Mouse (Mus musculus) embryo, embryonic 10.5 days (tissue): ENCODE data around the gene Aloxe3.

ENCODE experiments used
- DNase-seq: peaks from one replicate; pipeline ENCODE4 v3.0.0-alpha.2; 2015; ENCODE audit warnings: low spot score

Aloxe3 gene

DNA sequence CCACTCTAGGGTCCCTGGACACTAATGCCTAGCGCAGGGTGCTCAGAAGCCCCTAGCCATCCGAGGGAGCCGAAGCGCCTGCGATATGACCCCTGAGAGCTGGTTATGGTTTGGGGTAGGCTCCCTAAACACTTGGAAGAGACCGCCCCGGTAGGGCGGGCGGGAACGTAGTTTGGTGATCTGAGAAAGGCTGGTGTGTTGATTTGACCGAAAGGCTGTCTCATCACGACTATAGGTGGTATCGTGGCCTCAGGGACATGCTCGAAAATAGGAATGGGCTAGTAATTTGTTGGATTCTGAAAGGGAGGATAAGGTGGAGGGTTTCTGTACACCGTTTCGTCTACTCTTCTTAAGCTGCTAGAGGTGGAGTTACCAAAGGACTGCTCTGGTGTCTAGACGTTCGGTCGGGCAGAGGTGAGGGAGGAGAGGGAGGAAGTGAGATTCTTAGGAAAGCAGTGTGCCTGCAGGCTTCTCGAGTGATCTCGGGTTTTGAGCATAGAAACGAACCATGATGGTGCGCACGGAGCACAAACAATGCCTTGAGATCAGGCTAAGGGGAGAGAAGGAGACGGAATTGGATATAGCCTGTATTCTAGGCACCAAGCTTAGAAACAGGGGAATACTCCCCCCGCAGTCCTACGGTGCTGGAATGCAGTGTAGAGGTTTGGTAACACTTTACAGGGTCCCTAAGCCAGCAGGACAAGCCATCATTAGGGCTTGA is 30.0 kb upstream of the Aloxe3 start:
- DNase-seq, result peak; percentile 34

DNA sequence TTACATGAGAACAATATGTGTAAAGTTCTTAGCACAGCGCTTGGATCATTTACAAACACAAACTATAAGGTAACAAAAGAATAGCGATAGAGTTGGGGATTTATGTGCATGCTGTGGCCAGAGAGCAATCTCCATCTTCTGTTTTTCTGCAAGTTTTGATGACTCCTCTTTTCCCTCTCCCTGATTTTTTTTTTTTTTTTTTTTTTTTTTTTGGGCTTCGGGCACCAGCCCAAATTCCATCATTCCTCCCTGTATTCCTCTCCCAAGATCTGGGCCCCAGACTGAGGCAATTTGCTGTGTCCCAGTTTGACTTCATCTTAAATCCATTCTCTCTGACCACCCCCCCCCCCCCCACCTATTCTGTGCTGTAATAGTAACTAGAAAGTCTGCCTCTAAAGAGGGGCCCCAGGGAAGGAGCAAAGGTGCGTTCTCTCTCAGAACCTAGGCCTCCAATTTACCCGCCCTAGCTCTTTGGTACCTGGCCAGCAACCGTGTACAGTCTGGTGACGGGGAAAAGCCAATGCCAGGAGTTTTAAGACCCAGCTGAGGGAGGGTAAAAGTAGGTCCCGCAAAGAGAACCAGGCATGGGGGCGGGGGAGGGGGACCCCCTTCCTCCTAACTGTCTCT is 29.2 kb upstream of the Aloxe3 start:
- no peak for DNase-seq

DNA sequence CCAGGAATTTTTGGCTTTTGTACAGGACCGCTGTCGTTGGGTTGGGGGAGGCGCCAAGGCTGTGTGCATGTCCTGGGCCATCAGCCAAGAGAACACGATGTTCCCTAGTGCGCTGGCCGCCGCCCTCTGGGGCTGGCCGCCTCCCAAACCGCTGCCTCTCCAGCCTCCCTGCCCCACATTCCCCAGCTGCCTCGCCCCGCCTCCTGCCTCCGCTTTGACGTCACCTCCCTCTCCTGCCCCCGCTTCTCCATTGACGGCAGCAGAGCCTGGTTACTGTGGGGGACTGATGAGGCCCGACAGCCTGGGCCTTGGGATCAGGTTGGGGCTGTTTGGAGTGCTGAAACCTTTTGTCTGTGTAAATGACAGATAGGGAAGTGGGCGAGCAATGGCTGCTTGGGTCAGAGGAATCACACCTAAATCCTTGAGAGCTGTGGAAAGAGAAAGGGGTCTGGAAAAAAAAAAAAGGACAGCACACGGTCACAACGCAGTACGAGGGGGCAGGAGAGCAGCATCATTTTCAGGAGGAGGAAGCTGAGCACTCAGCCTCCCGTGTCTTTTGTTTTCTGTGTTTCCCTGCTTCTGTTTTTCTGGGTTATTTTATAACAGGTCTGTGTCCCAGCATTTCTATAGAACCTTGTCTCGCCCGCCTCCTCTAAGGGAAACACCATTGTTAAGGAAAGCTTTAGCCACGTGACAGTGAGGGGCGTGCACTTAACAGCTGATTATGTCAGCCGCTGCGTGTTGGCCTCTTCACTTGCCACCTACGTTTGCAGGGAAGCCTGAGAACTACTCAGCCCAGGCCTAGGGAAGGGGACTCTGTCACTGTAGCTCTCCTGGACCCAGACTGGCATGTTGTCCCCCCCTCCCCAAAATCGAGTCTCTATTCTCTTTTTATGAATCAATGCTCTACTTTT is 28.5 kb upstream of the Aloxe3 start:
- peak; percentile 84 for DNase-seq

DNA sequence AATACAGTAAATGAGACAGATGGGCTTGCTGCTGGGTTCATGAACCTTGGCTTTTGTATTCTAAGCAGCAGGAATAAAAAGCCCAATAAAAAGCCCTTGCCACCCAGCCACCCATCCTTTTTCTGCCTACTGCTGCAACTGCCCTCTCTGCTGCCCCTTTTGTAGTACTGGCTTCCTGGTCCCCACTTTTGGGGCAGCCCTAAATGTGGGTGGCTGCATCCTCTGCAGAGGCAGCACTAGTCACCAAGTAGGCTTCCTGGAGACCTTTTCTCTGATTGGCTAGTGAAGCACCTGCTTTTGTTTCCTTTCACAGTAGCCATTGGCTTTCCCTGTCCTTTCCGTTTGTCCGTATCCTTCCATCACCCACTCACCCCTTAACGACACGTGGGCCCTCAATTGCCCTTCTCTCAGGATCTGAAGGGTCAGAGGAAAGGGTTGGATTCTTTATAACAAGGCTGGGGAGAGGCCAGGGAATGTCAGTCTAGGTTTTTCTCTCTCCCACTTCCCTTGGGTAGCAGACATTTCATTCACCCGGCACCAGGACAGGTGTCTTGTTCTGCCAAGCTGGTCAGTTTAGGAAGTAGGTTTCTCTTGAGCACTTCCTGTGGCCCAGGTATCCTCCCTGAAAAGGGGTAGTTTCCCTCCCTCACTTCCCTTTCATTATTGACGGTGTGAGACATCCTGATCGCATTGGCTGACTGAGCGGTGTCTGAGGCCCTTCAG is 27.5 kb upstream of the Aloxe3 start:
- DNase-seq, result no peak

DNA sequence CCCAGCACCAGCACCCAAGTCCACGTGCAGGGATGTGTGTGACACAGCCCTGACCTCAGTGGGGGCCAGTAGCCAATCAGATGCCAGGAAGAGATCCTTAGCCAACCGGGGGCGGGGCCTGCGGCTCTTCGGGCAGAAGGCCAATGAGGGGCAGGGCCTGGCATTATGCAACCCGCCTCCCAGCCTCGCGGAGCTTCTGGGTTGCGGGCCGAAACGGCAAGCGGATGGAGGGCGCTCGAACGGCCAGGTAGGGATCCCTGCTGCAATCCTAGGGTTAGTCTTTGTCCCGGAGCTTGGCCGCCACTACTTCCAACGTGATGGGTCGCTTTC is 27.0 kb upstream of the Aloxe3 start:
- DNase-seq, result peak; percentile 96

DNA sequence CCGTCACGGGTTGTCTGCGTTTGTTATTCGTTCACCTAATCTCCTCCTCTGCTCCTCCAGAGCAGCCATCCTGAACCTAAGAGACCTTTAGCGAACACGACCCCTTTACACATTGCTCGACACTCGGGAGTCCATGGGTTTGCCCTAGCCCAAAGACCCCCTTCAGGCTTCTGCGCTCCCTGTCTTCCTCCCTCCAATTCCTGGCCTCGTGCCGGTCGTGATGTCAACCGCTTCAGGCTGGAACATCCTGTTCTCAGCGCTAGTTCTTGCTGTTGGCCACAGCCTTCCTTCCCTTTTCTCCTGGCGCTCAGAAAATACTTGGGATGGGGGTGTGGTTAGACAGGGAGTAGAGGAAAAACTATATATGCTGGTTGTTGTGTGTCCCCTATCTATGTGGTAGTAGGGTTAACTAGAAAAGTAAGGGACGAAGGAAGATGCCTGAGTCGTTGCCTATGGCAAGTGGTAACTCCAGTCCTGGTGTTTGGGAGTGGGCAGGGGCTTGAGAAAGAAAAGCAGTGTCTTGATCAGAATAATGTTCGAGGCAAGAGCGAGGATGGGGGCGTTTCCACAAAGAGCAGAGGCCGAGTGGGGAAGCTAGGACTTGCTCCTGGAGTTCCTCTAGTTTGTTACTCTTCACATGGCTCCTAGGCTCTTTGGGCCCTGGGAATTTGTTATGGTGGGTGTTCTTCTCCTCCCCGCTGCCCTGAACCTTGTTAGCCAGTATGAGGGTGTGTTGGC is 26.4 kb upstream of the Aloxe3 start:
- peak; percentile 51 for DNase-seq

DNA sequence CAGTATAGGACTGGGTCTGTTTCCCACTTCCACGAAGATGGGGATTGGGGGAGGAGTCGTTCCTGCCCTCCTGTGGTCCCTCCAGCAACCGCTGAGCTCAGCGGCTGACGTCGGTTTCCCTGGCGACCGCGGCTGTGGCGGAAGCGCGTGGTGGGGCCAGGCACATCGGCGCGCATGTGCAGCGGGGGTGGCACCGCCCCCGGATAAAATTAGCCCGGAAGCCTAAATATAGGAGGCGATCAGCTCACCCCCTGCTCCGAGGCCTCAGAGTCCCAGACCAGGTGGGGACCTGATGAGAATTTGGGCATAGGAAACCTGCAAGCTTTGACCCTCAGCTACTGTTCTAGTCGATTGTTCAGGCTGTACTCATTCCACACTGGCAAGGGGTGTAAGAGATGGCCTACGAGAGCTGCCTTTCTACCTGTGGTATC is 25.8 kb upstream of the Aloxe3 start:
- peak; percentile 87 for DNase-seq

DNA sequence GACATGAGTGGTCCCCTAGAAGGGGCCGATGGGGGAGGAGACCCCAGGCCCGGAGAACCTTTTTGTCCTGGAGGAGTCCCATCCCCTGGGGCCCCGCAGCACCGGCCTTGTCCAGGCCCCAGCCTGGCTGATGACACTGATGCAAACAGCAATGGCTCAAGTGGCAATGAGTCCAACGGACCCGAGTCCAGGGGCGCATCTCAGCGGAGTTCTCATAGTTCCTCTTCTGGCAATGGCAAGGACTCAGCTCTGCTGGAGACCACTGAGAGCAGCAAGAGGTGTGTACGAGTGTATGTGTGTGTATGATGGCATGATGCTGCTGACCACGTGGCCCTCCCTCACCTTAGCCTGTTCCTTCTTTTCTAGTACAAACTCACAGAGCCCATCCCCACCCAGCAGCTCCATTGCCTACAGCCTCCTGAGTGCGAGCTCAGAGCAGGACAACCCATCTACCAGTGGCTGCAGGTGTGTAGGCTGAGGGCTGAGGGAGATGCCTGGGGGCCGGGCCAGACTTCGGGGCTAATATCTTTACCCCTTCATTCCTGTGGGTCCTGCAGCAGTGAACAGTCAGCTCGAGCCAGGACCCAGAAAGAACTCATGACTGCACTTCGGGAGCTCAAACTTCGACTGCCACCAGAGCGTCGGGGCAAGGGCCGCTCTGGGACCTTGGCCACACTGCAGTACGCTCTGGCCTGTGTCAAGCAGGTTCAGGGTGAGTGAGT is 24.9 kb upstream of the Aloxe3 start:
- DNase-seq, result no peak

DNA sequence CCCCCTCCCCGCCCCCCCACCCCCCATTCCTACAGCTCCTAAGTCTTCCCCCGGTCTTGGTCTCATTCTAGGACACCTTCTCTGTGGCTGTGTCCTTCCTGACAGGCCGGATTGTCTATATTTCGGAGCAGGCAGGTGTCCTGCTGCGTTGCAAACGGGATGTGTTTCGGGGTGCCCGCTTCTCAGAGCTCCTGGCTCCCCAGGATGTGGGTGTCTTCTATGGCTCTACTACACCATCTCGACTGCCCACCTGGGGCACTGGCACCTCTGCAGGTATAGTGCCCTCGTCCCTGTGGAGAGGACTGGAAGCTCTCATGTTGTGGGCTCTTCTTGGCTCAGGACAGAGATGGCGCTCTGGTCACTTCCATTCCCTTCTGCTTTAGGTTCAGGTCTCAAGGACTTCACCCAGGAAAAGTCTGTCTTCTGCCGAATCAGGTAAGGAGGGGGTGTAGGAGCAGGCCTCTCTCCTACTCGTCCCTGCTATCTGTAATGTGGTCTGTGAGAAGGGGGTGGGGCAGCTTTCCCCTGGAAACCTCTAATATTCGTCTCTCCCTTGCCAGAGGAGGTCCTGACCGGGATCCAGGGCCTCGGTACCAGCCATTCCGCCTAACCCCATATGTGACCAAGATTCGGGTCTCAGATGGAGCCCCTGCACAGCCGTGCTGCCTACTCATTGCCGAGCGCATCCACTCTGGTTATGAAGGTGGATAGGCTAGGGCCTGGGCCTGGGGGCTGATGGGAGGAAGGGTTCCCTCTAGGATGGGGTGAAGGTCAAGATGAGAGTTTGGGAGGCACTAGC is 23.9 kb upstream of the Aloxe3 start:
- DNase-seq, result no peak

DNA sequence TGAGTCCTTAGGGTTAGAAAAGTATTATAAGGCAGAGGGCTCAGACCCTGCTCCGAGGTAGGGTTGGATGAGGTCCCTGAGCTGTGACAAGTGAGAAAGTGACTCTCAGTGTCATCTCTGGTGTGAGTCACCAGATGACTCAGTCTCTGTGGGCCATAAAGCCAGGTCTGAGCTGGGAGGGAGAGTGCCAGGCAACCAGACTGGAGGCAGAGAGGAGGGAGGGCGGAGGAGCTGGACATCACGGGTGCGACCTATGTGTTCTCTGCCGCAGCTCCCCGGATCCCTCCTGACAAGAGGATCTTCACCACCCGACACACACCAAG is 23.3 kb upstream of the Aloxe3 start:
- no peak for DNase-seq

DNA sequence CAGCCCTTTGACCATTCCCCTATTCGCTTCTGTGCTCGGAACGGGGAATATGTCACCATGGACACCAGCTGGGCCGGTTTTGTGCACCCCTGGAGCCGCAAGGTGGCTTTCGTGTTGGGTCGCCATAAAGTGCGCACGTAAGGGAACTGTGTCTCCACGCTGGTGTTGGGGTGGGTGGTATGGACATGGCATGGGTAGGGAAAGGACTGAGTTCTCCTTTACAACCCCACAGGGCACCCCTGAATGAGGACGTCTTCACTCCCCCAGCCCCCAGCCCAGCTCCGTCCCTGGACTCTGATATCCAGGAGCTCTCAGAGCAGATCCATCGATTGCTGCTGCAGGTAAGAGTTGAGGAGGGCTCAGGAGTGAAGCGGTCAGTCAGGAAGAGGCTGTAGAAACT is 22.6 kb upstream of the Aloxe3 start:
- DNase-seq, result no peak

DNA sequence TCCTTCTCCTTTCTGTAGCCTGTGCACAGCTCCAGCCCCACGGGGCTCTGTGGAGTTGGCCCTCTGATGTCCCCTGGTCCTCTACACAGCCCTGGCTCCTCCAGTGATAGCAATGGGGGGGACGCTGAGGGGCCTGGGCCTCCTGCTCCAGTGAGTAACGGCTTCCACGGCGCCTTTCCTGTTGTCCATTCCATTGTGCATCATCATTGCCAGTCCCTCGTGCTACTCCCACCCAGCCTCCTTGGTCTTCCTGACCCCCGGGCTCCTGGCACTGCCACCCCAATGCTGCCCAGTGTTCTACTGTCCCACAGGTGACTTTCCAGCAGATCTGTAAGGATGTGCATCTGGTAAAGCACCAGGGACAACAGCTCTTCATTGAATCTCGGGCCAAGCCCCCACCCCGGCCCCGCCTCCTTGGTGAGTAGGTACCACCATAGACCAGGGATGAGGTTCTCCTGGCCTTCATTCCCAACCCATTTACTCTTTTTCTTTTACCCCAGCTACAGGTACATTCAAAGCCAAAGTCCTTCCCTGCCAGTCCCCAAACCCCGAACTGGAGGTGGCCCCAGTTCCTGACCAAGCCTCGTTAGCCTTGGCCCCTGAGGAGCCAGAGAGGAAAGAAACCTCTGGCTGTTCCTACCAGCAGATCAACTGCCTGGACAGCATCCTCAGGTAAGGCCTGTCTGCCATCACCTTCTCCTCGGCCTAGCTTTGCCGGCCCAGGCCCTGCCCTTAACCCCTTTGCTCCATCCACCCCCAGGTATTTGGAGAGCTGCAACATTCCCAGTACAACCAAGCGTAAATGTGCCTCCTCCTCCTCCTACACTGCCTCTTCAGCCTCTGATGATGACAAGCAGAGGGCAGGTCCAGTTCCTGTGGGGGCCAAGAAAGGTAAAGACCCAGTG is 21.9 kb upstream of the Aloxe3 start:
- no peak for DNase-seq

DNA sequence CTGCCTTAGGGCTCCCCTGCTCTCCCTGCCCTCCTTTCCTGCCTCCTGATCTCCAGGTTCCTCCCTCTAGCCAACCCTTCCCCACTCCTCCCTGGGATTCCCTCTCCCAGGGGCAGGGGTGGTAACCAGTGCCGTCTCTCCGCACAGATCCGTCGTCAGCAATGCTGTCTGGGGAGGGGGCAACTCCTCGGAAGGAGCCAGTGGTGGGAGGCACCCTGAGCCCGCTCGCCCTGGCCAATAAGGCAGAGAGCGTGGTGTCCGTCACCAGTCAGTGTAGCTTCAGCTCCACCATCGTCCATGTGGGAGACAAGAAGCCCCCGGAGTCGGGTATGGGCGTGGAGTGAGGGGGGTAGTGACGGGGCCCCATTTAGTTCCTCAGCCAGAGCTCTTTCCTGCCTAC is 21.2 kb upstream of the Aloxe3 start:
- DNase-seq, result no peak

DNA sequence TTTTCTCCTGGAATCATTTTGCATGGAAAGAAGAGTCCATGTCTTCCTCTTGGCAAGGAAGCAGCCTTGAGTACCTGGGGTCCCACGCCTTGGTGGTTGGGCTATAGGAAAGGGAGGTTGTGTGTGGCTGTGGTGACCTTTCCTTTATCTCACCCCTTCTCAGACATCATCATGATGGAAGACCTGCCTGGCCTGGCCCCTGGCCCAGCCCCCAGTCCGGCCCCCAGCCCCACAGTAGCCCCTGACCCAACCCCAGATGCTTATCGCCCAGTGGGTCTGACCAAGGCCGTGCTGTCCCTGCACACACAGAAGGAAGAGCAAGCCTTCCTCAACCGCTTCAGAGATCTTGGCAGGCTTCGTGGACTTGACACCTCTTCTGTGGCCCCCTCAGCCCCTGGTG is 20.5 kb upstream of the Aloxe3 start:
- no peak for DNase-seq

DNA sequence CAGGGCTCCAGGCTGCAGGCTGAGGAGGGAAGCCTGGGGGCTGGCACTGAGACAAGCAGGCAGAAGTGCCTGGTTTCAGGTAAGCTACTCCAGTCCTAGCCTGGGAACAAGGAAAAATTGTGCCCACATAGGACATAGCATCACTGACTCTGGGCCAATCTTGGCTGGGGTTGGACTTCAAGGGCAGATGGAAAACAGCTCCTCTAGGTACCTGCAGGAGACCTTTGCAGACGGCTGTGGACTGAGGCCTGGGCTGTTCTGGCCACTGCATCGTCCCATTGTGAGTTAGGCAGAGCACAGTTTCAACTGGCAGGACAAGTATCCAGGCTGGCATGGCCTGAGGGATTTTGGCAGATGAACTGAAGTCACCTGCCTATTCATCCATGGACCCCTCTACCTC is 19.9 kb upstream of the Aloxe3 start:
- DNase-seq, result no peak

DNA sequence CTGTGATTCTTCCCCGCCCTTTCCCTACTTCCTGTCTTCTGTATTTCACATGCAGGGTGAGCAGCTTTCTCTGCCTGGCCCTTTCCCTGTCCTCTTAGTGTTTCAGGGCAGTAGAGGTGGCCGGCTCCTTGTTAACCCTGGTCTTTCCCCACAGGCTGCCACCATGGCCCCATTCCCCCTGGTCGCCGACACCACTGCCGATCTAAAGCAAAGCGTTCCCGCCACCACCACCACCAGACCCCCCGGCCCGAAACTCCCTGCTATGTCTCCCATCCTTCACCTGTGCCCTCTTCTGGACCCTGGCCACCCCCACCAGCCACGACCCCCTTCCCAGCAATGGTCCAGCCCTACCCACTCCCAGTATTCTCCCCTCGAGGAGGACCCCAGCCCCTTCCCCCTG is 19.4 kb upstream of the Aloxe3 start:
- no peak for DNase-seq

DNA sequence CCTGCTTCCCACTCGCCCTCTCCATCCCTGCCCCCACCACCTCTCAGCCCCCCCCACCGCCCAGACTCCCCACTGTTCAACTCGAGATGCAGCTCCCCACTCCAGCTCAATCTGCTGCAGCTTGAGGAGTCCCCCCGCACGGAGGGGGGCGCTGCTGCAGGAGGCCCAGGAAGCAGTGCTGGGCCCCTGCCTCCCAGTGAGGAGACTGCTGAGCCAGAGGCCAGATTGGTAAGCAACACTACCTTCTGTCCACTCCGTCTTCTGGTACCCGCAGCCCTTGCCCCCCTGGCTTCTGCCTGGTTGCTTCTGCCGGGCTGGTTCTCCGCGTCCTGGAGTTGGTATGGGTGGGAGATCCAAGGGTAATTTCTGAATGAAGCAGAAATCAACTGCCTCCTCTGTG is 18.9 kb upstream of the Aloxe3 start:
- no peak for DNase-seq

DNA sequence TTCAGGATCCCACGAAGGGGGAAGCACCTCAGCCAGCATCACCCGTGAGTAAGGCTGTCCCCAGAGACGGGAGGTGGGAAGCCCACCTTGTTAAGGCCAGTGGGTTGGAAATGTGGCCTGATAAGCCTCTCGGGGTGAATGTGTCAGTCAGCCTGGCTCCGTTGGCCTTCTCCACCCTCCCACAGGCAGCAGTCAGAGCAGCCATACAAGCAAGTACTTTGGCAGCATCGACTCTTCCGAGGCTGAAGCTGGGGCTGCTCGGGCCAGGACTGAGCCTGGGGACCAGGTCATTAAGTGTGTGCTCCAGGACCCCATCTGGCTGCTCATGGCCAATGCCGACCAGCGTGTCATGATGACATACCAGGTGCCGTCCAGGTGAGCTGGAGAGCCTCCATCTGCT is 18.0 kb upstream of the Aloxe3 start:
- no peak for DNase-seq

DNA sequence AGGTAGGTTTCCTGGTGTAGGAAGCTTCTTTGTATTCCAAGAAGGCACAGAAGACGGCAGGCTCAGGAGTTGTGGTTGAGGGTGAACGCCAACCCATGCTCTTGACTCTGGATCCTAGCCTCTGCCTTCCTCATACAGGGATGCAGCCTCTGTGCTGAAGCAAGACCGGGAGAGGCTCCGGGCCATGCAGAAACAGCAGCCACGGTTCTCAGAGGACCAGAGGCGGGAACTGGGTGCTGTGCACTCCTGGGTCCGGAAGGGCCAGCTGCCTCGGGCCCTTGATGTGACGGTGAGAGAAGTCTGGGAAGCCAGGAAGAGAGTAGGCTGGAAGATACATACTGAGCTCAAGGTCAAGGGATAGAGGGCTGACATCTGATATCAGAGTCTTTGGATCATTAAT is 17.5 kb upstream of the Aloxe3 start:
- DNase-seq, result no peak
